1 mouse cellular context compared by ENCODE assay signal in genomic region chr5:29569378-29570280, GRCm38 (mm10).
A peak's percentile ranks its signal among the peaks of the same experiment; 100 is the strongest.
TF ChIP-seq lines count a peak whose summit lies in the region.

No protein-coding gene starts in this region.

TF ChIP-seq in MEL, 35 proteins besides CTCF, POLR2A, EP300 and RAD21 (continued from another document):
- TF ChIP-seq TCF12 (IDR thresholded peaks at IDR 0.05; ENCODE audit: low read depth, low read length) (0 out of 2 replicates have a peak, but pooled peaks have one; percentile 3), GATA1 (IDR thresholded peaks at IDR 0.05; ENCODE audit: low read depth, low read length) (no peak), NRF1 (IDR thresholded peaks at IDR 0.05; ENCODE audit: insufficient read depth, low read depth, low read length, poor library complexity, severe bottlenecking) (no peak)
TF ChIP-seq in MEL: peak in this region for 13.
